Mouse (Mus musculus): ENCODE measurements around the gene Rasgrf2.

DNA sequence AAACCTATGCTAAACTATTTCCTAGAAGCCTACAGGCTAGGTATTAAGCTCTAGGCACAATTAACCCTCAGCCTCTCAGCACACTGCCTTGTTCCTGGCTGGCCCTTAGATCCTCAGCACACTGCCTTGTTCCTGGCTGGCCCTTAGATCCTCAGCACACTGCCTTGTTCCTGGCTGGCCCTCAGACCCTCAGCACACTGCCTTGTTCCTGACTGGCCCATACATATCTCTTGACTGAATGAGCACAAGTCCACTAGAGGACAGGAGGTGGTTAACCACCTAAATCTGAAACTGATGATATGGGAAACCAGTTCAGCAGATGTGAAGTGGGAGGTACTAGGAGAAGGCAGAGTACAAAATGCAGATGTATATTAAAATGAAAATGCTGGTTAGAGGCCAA, 219.8 kb downstream of the Rasgrf2 start:
- TF ChIP-seq TAL1 (conservative IDR thresholded peaks at IDR 0.05; ENCODE audit: low read depth, low read length) = no peak
- TF ChIP-seq CTCF (IDR thresholded peaks at IDR 0.05; ENCODE audit: low read depth, low read length) = no peak
- TF ChIP-seq GATA1 (IDR thresholded peaks at IDR 0.05; ENCODE audit: borderline replicate concordance, low read length) = no peak
- TF ChIP-seq POLR2AphosphoS5 (IDR thresholded peaks at IDR 0.05; ENCODE audit: insufficient replicate concordance, low read depth, low read length) = no peak
- no peak for TF ChIP-seq GATA2 (IDR thresholded peaks at IDR 0.05; ENCODE audit: borderline replicate concordance, low read depth, low read length)

Measured in G1E (cell line).